Mouse (Mus musculus): ENCODE measurements around the gene Pgd.

Pgd gene

DNA sequence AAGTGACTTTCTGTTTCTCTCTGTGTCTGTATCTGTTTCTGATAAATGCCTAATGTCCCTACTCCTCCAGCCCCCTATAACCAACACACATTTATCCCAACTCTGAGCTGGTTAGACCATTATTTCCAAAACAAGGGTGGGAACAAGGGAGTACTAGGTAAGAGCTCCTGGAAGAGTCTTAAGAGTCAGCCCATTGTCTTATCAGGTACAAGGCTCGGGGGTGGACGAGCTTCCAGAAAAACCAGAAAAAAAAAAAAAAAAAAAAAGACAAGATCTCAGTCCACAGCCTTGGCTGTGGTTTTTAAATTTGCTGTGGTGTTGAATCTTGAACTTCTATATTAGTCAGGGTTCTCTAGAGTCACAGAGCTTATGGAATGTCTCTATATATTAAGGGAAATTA, 1.4 kb upstream of the Pgd start:
- no peak for DNase-seq (ENCODE audit: low spot score)

GRCm38 (mm10) chr4:149166957-149167611, 513 bp upstream of the Pgd start:
- DNase-seq (ENCODE audit: low spot score), result peak; percentile 53

DNA sequence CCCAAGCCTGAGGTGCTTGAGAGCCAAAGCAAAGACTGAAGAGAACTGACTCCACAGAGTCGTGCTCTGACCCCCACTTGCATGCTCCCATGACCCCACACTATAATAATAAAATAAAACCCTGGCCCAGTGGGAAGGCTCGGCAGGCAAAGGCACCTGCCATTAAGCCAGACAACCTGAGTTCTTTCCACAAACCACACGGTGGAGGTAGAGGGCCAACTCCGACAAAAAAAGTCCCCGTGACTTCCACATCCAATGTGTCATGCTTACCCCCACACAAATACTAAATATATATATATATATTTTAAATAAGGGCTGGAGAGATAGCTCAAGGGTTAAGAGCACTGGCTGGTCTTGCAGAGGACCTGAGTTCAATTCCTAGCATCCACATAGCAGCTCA, 2.4 kb downstream of the Pgd start:
- no peak for DNase-seq (ENCODE audit: low spot score)

- no peak for DNase-seq (ENCODE audit: low spot score)
These were observed 3.4 kb downstream of the Pgd start for GRCm38 (mm10) chr4:149163196-149163595.

DNA sequence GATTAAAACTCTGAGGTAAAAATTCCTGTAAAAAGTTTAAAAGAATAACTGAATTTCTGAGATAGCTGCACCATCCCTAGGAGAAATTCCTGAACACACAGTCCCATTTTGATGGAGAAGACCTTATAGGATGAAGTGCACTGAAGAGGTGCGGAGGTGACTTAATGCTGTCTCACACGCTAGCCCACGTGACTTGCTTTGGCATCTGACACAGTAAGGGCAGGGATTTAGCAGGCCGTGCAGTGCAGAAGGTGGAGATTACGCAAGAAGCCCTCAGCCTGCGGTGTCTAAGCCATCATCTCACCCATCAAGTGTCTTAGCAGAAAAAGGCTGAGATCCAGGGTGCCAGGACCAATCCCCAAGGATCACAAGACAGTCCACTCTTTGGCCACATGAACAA, 5.4 kb downstream of the Pgd start:
- DNase-seq (ENCODE audit: low spot score), result no peak

- no peak for DNase-seq (ENCODE audit: low spot score)
These were observed 6.7 kb downstream of the Pgd start for GRCm38 (mm10) chr4:149159891-149160290.

- DNase-seq (ENCODE audit: low spot score), result no peak
These were observed 7.4 kb downstream of the Pgd start for GRCm38 (mm10) chr4:149159203-149159602.

GRCm38 (mm10) chr4:149157415-149157973, 9.1 kb downstream of the Pgd start:
- no peak for DNase-seq (ENCODE audit: low spot score)

GRCm38 (mm10) chr4:149155711-149156110, 10.9 kb downstream of the Pgd start:
- no peak for DNase-seq (ENCODE audit: low spot score)

DNA sequence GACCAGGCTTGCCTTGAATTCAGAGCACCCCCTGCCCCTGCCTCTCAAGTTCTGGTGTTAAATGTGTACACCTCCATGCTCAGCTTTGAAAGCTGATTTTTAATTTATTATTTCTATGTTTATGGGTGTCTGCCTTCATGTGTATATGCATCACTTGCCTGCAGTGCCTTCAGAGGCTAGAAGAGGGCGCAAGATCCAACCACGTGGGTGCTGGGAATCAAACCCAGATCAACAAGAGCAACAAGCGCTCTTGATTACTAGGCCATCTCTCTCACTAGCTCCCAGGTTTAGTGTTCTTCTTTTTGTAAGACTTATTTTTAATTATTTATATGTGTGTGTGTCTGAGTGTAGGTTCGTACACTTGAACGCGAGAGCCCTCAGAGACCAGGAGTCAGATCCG, 11.7 kb downstream of the Pgd start:
- DNase-seq (ENCODE audit: low spot score), result no peak

DNA sequence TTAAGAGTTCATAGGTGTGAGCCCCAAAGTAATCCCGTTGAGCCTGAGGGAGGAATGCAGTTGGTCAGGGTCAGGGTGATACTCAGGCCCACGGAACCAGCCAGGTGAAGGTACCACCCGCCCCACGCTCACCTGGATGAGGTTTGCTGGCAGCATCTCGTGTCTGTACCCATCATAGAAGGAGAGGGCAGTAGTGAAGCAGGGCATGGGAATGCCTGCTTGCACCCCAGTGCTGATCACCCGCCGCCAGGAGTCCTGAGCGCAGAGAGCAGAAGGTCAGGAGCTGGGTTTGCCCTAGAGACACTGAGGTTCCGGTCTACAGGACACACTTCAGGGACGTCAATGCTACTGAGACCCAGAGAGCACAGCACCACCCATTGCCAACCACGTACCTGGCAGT, 15.8 kb downstream of the Pgd start:
- DNase-seq (ENCODE audit: low spot score), result no peak

DNA sequence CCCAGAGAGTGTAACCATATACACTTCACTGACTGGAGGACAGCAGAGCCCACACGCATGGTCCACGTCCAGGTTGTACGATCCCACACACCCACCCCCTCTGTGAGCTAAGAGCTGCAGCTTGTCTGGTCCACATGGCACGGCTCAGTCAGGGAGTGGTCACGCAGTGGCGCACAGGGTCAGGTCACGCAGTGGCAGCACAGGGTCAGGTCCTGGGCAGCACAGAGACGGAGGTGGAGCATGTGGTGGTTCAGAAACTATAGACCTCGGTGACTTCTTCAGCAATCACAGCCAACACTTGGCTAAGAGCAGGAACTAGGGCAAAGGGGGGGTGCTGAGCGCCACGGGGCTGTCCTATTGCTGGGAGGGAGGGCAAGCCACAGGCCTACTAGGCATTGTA, 16.3 kb downstream of the Pgd start:
- no peak for DNase-seq (ENCODE audit: low spot score)

DNA sequence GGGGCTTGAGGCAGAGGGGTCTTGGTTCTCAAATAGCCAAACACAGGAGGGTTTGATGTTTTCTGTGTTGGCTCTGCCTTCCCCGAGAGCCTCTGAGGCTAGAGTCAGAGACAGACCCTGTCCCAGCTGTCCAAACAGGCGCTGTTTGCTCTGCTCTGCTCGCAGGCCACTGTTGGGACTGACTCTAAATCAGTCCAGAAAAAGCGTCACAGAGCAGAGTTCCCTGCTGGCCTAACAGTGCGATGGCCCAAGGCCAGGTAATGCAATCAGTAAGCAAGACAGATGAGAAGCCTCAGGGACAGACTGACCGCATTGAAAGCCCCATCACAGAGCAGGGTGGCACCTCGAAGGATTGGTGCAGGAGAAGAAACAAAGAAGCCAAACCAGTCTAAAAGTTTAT, 17.0 kb downstream of the Pgd start:
- DNase-seq (ENCODE audit: low spot score), result peak; percentile 46

DNA sequence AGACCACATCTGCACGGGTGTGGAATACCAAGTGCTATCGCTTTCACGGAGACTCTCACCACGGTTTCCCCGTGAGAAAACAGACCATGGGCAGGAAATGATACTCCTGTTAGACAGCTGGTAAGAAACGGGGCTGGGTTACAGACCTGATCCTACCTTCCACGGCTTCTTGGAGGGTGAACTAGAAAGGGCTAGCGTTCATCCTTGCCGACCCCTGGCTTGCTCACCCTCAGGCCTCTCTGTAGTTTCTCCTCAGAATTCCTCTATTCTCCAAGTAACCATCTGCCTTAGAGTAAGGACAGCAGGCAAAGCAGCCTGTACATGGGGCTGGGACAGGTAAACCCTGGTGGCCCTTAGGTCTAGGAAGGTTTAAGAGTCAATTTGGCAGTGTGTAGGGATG, 17.4 kb downstream of the Pgd start:
- no peak for DNase-seq (ENCODE audit: low spot score)

GRCm38 (mm10) chr4:149148084-149148483, 18.5 kb downstream of the Pgd start:
- DNase-seq (ENCODE audit: low spot score), result no peak

GRCm38 (mm10) chr4:149147528-149147927, 19.0 kb downstream of the Pgd start:
- DNase-seq (ENCODE audit: low spot score), result no peak

DNA sequence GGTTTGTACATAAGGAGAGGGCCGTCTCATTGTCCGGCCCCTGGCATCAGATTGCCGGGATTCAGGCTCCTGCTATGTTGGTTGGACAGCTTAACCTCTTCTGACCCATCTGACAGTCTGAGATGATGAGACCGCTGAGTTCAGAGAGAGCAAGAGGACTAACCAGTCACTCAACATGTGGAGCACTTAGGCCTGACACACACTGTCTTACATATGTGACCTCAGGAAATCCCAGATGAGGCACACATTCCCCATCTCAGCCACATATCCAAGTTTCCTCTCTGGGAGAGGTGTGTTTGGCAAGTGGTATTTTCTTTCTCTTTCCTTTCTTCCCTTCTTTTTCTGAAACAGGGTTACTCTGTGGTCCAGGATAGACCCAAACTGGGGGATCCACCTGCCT, 21.4 kb downstream of the Pgd start:
- DNase-seq (ENCODE audit: low spot score), result no peak

DNA sequence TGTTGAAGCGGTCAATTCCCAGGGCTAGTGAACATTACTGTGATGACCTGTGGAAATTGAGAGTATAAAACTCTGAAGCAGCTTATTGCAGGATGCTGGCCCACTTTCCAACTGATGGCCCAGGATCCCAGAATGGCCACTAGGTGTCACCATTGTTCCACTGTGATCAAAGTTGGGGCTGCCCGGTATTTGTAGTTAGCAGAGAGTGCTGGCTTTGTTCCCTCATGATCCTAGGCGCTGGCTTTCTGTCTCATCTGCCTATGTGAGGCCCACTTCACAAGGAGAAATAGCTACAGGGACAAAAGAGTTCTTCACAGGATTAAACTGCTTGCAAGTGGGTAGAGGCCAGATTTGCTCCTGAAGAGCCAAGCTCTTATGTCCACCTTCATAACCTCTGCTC, 22.1 kb downstream of the Pgd start:
- DNase-seq (ENCODE audit: low spot score), result peak; percentile 94

DNA sequence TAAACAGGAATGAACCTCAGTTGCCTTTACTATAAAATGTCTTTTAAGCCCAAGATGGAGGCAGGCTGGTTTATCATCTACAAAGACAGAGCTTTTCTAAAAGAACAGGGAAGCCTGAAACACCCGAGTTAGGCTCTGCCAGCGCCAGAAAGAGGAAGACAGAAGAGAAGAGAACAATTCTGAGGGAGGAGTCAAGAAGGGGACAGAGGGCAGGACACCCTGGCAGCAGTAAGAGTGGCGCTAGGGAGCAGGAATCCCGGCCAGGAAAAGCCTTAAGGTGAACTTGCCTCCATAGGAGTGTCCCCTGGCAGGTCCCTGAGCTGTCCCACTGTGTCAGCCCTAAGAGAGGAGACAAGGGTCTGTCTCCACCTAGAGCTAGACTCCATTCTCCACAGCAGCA, 23.0 kb downstream of the Pgd start:
- no peak for DNase-seq (ENCODE audit: low spot score)

GRCm38 (mm10) chr4:149138515-149138914, 28.1 kb downstream of the Pgd start:
- DNase-seq (ENCODE audit: low spot score), result no peak

DNA sequence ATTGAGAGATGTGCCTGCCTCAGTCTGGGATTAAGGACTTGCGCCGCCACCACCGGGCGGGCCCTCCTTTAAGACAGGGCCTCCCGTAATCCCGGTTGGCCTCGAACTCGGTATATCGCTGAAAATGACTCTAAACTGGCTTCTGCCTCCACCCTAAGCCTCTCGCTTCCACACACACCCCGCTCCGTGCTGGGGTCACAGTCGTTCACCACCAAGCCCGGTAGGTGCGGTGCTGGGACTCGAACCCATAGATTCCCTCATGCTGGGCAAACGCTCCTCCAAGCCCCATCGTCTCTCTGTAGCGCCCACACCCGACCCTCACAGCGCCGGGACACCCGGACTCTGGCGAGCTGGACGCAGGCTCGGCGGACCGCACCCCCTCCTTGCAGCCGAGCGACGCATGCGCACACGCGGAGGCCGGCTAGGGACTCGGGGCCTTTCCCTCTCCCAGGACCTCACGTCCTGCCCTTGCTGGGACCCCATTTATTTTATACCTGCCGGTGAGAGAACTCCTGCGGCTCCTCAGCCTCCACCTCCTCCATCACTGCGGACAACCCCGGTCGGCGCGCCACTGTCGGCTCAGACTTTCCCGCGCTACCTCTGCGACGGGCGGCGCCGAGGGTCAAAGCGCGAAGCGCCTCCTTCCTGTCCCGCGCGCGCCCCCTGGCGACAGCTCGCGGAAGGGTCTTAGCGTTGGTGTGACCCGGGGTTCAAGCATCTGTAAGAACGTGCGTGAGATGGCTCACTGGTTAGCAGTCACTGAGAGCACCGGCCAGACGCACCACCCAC, 29.4 kb downstream of the Pgd start, which contains the start of gene Cenps:
Gene Cenps (minus strand): TSS at position 648 of the 789 bp plus-strand sequence.
- DNase-seq (ENCODE audit: low spot score), result peak; percentile 95

- no peak for DNase-seq (ENCODE audit: low spot score)
These were observed 30.3 kb downstream of the Pgd start for GRCm38 (mm10) chr4:149136116-149136850.

DNA sequence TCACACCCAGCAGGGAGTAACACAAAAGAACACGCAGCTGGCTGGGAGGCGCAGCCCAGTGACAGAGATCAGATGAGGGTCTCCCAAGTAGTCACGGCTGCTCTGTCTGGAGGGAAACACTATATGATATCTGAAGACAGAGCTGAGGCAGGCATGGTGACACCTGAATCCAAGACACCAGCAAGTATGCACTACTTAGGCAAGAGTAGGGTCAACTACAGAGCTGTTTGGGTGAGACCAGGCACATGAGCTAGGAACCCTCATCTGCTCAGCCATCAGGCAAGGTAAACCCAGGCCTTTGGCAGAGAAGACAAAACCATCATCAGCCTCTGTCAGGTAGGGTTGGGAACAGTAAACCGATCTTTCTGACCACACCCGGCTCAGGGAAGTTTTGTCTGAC, 33.2 kb downstream of the Pgd start:
- no peak for DNase-seq (ENCODE audit: low spot score)
